Mouse (Mus musculus): ENCODE measurements around the gene Mblac1. TPM values are rescaled to one million over a fixed set of nuclear protein-coding genes. Genes with fewer than 3 reads are reported as not detected.

Mblac1 gene
- polyA plus RNA-seq (2016; fragmentation: Nextera tagmentation; extraction: Ambion mirVana), result 5.6 and 6.6 TPM in 2 replicates

- Histone ChIP-seq H3K9me3 (no peaks in the 10 kb centered on the region), H3K4me1 (0 out of 2 replicates have a peak, but pooled peaks cover 10% of the 10 kb centered on the region), H3K4me3 (peak within 1 kb of the TSS; percentile 87), H3K27ac (peak within 1 kb of the TSS; percentile 96), H3K27me3 (ENCODE audit: insufficient read depth, poor library complexity, severe bottlenecking) (no peaks in the 10 kb centered on the region), H3K36me3 (peaks cover 35% of the 10 kb centered on the region)
- WGBS, result 8% methylated on average over 54 of the region's 54 CpGs
- peak; percentile 91 for DNase-seq (ENCODE audit: low spot score)
These were observed at the start of gene Mblac1 for GRCm38 (mm10) chr5:138193771-138194727. Mblac1 (plus strand) TSS chr5:138194314.

- peak overlapping the region; percentile 96; the same call in 1 of the 2 replicates for H3K27ac ChIP-seq
- H3K4me1 ChIP-seq, result no peaks in the 10 kb centered on the region
- 76% methylated on average over 3 of the region's 3 CpGs for WGBS
These were observed 39.7 kb upstream of the Mblac1 start for GRCm38 (mm10) chr5:138154390-138154789.

GRCm38 (mm10) chr5:138155443-138155976 is 38.6 kb upstream of the Mblac1 start, which contains the start of gene Zfp113:
Zfp113 (minus strand) TSS chr5:138155744.
- DNase-seq (ENCODE audit: low spot score), result peak; percentile 96
- H3K9me3 ChIP-seq, result no peaks in the 10 kb centered on the region
- peak within 1 kb of the TSS; percentile 96 for H3K27ac ChIP-seq
- H3K36me3 ChIP-seq, result peaks cover 25% of the 10 kb centered on the region
- H3K4me1 ChIP-seq, result no peaks in the 10 kb centered on the region
- peak within 1 kb of the TSS; percentile 83 for H3K4me3 ChIP-seq
- under 1% methylated on average over 31 of the region's 31 CpGs for WGBS
- no peaks in the 10 kb centered on the region for H3K27me3 ChIP-seq (ENCODE audit: insufficient read depth, poor library complexity, severe bottlenecking)

More at GRCm38 (mm10) chr5:138154390-138154789, 39.7 kb upstream of the Mblac1 start:
- no peak for DNase-seq (ENCODE audit: low spot score)
- Histone ChIP-seq H3K9me3 (no peaks in the 10 kb centered on the region), H3K4me3 (peak overlapping the region; percentile 83), H3K36me3 (peaks cover 30% of the 10 kb centered on the region), H3K27me3 (ENCODE audit: insufficient read depth, poor library complexity, severe bottlenecking) (no peaks in the 10 kb centered on the region)

- peaks cover 31% of the 10 kb centered on the region for H3K36me3 ChIP-seq
- peak overlapping the region; percentile 90 for H3K27ac ChIP-seq
- H3K4me3 ChIP-seq, result peak overlapping the region; percentile 76
- DNase-seq (ENCODE audit: low spot score), result no peak
- no peaks in the 10 kb centered on the region for H3K27me3 ChIP-seq (ENCODE audit: insufficient read depth, poor library complexity, severe bottlenecking)
- peaks cover 7% of the 10 kb centered on the region for H3K4me1 ChIP-seq
- WGBS, result 73% methylated on average over 7 of the region's 7 CpGs
- no peaks in the 10 kb centered on the region for H3K9me3 ChIP-seq
These were observed 33.8 kb upstream of the Mblac1 start for GRCm38 (mm10) chr5:138160224-138160762.

- peaks cover 39% of the 10 kb centered on the region for H3K36me3 ChIP-seq
- H3K27ac ChIP-seq, result peak within 1 kb of the TSS; percentile 90
- H3K9me3 ChIP-seq, result no peaks in the 10 kb centered on the region
- H3K4me1 ChIP-seq, result peaks cover 11% of the 10 kb centered on the region
- under 1% methylated on average over 42 of the region's 42 CpGs for WGBS
- DNase-seq (ENCODE audit: low spot score), result peak; percentile 97
- H3K27me3 ChIP-seq (ENCODE audit: insufficient read depth, poor library complexity, severe bottlenecking), result no peaks in the 10 kb centered on the region
- peak within 1 kb of the TSS; percentile 76 for H3K4me3 ChIP-seq
These were observed 33.1 kb upstream of the Mblac1 start, which contains the start of gene Cops6 for GRCm38 (mm10) chr5:138160842-138161665. Cops6 (plus strand) TSS chr5:138161071.

GRCm38 (mm10) chr5:138163046-138163445 is 31.1 kb upstream of the Mblac1 start:
- no peak for DNase-seq (ENCODE audit: low spot score)
- WGBS, result 71% methylated on average over 6 of the region's 6 CpGs
- Histone ChIP-seq H3K27me3 (ENCODE audit: insufficient read depth, poor library complexity, severe bottlenecking) (no peaks in the 10 kb centered on the region), H3K36me3 (peaks cover 59% of the 10 kb centered on the region), H3K4me1 (peaks cover 11% of the 10 kb centered on the region), H3K27ac (no peak overlapping the region), H3K4me3 (no peak overlapping the region), H3K9me3 (no peaks in the 10 kb centered on the region)

- DNase-seq (ENCODE audit: low spot score), result no peak
- Histone ChIP-seq H3K4me1 (peaks cover 11% of the 10 kb centered on the region), H3K4me3 (no peak overlapping the region), H3K27ac (no peak overlapping the region), H3K36me3 (peaks cover 64% of the 10 kb centered on the region), H3K9me3 (no peaks in the 10 kb centered on the region), H3K27me3 (ENCODE audit: insufficient read depth, poor library complexity, severe bottlenecking) (no peaks in the 10 kb centered on the region)
- 76% methylated on average over 10 of the region's 10 CpGs for WGBS
These were observed 30.5 kb upstream of the Mblac1 start for GRCm38 (mm10) chr5:138163610-138164009.

GRCm38 (mm10) chr5:138165594-138165993 is 28.5 kb upstream of the Mblac1 start:
- Histone ChIP-seq H3K9me3 (no peaks in the 10 kb centered on the region), H3K4me1 (peaks cover 16% of the 10 kb centered on the region), H3K4me3 (no peak overlapping the region), H3K27ac (no peak overlapping the region; the same call in 1 of the 2 replicates), H3K27me3 (ENCODE audit: insufficient read depth, poor library complexity, severe bottlenecking) (no peaks in the 10 kb centered on the region), H3K36me3 (peaks cover 77% of the 10 kb centered on the region)
- 83% methylated on average over 8 of the region's 8 CpGs for WGBS
- DNase-seq (ENCODE audit: low spot score), result no peak

- DNase-seq (ENCODE audit: low spot score), result peak; percentile 99
- peak overlapping the region; percentile 85 for H3K4me3 ChIP-seq
- no peaks in the 10 kb centered on the region for H3K27me3 ChIP-seq (ENCODE audit: insufficient read depth, poor library complexity, severe bottlenecking)
- H3K36me3 ChIP-seq, result peaks cover 65% of the 10 kb centered on the region
- WGBS, result under 1% methylated on average over 47 of the region's 47 CpGs
- no peaks in the 10 kb centered on the region for H3K9me3 ChIP-seq
- peak overlapping the region; percentile 93 for H3K27ac ChIP-seq
- peaks cover 16% of the 10 kb centered on the region for H3K4me1 ChIP-seq
These were observed 23.1 kb upstream of the Mblac1 start for GRCm38 (mm10) chr5:138170936-138171561.

GRCm38 (mm10) chr5:138171695-138172491 is 22.2 kb upstream of the Mblac1 start, which contains the start of the genes Ap4m1 and Mcm7:
Ap4m1 (plus strand) TSS chr5:138172002.
Mcm7 (minus strand) TSS chr5:138172422.
- H3K27me3 ChIP-seq (ENCODE audit: insufficient read depth, poor library complexity, severe bottlenecking), result no peaks in the 10 kb centered on the region
- peaks cover 16% of the 10 kb centered on the region for H3K4me1 ChIP-seq
- H3K27ac ChIP-seq, result peak within 1 kb of the TSS; percentile 93
- H3K9me3 ChIP-seq, result no peaks in the 10 kb centered on the region
- peaks cover 63% of the 10 kb centered on the region for H3K36me3 ChIP-seq
- DNase-seq (ENCODE audit: low spot score), result peak; percentile 99
- under 1% methylated on average over 54 of the region's 54 CpGs for WGBS
- peak within 1 kb of the TSS; percentile 85 for H3K4me3 ChIP-seq

GRCm38 (mm10) chr5:138173217-138173616 is 20.9 kb upstream of the Mblac1 start:
- DNase-seq (ENCODE audit: low spot score), result no peak
- H3K27me3 ChIP-seq (ENCODE audit: insufficient read depth, poor library complexity, severe bottlenecking), result no peaks in the 10 kb centered on the region
- H3K36me3 ChIP-seq, result peaks cover 63% of the 10 kb centered on the region
- peaks cover 16% of the 10 kb centered on the region for H3K4me1 ChIP-seq
- no peak overlapping the region for H3K27ac ChIP-seq
- H3K4me3 ChIP-seq, result no peak overlapping the region
- H3K9me3 ChIP-seq, result no peaks in the 10 kb centered on the region
- WGBS, result 89% methylated on average over 3 of the region's 3 CpGs
